Mouse (Mus musculus): ENCODE results near the gene Prkag1. TPM values are rescaled to one million over a fixed set of nuclear protein-coding genes. Genes with fewer than 3 reads are reported as not detected.
"Not testable (repeated sequence)": the region's sequence is repeated elsewhere in the genome, so short reads cannot be mapped to it uniquely, and the experiment has no call there.

The Prkag1 gene
- polyA plus RNA-seq, 1 experiment, result not detected

GRCm38 (mm10) chr15:98812741-98813424 lies 18.4 kb downstream of the Prkag1 start:
- no peak for TF ChIP-seq POLR2A (IDR thresholded peaks at IDR 0.05; ENCODE audit: insufficient read depth, low read depth, low read length)
- no peak for TF ChIP-seq CTCF (IDR thresholded peaks at IDR 0.05; ENCODE audit: insufficient read depth, low read depth, low read length)
- Histone ChIP-seq H3K4me3 (ENCODE audit: insufficient read depth, low read depth, low read length) (no peak overlapping the region), H3K27ac (ENCODE audit: insufficient read depth, low read depth, low read length) (peak overlapping the region; percentile 13), H3K4me1 (ENCODE audit: control insufficient read depth, insufficient read depth, low read length) (peaks cover 31% of the 10 kb centered on the region)
- 63% methylated on average over 20 of the region's 20 CpGs for WGBS

- H3K4me3 ChIP-seq (ENCODE audit: insufficient read depth, low read depth, low read length), result not testable (repeated sequence)
- H3K27ac ChIP-seq (ENCODE audit: insufficient read depth, low read depth, low read length), result peak overlapping the region; percentile 100
- 73% methylated on average over 6 of the region's 6 CpGs for WGBS
- H3K4me1 ChIP-seq (ENCODE audit: control insufficient read depth, insufficient read depth, low read length), result peaks cover 42% of the 10 kb centered on the region
Measured at GRCm38 (mm10) chr15:98810212-98810611, 21.1 kb downstream of the Prkag1 start.

- Histone ChIP-seq H3K4me3 (ENCODE audit: insufficient read depth, low read depth, low read length) (peak within 1 kb of the TSS; percentile 79), H3K27ac (ENCODE audit: insufficient read depth, low read depth, low read length) (peak within 1 kb of the TSS; percentile 100), H3K4me1 (ENCODE audit: control insufficient read depth, insufficient read depth, low read length) (peaks cover 47% of the 10 kb centered on the region)
- 38% methylated on average over 3 of the region's 3 CpGs for WGBS
- TF ChIP-seq POLR2A (IDR thresholded peaks at IDR 0.05; ENCODE audit: insufficient read depth, low read depth, low read length), result no peak
- no peak for TF ChIP-seq CTCF (IDR thresholded peaks at IDR 0.05; ENCODE audit: insufficient read depth, low read depth, low read length)
Measured at GRCm38 (mm10) chr15:98809390-98809789, 21.9 kb downstream of the Prkag1 start, which contains the start of gene Ddn. TSS of gene Ddn (minus strand) at chr15:98809490.

GRCm38 (mm10) chr15:98808651-98809134 lies 22.6 kb downstream of the Prkag1 start:
- 2% methylated on average over 6 of the region's 6 CpGs for WGBS
- peak overlapping the region; percentile 100 for H3K27ac ChIP-seq (ENCODE audit: insufficient read depth, low read depth, low read length)

GRCm38 (mm10) chr15:98807895-98808650 lies 23.2 kb downstream of the Prkag1 start:
- under 1% methylated on average over 34 of the region's 34 CpGs for WGBS
- Histone ChIP-seq H3K4me3 (ENCODE audit: insufficient read depth, low read depth, low read length) (peak overlapping the region; percentile 79), H3K27ac (ENCODE audit: insufficient read depth, low read depth, low read length) (peak overlapping the region; percentile 100), H3K4me1 (ENCODE audit: control insufficient read depth, insufficient read depth, low read length) (peaks cover 48% of the 10 kb centered on the region)
- TF ChIP-seq POLR2A (IDR thresholded peaks at IDR 0.05; ENCODE audit: insufficient read depth, low read depth, low read length), result peak; percentile 13; the same call in 1 of the 2 replicates
- no peak for TF ChIP-seq CTCF (IDR thresholded peaks at IDR 0.05; ENCODE audit: insufficient read depth, low read depth, low read length)

More at GRCm38 (mm10) chr15:98808651-98809134, 22.6 kb downstream of the Prkag1 start:
- H3K4me3 ChIP-seq (ENCODE audit: insufficient read depth, low read depth, low read length), result peak overlapping the region; percentile 79
- TF ChIP-seq CTCF (IDR thresholded peaks at IDR 0.05; ENCODE audit: insufficient read depth, low read depth, low read length) (no peak), POLR2A (IDR thresholded peaks at IDR 0.05; ENCODE audit: insufficient read depth, low read depth, low read length) (no peak)
- H3K4me1 ChIP-seq (ENCODE audit: control insufficient read depth, insufficient read depth, low read length), result peaks cover 49% of the 10 kb centered on the region

GRCm38 (mm10) chr15:98806809-98807770 lies 24.2 kb downstream of the Prkag1 start:
- H3K4me1 ChIP-seq (ENCODE audit: control insufficient read depth, insufficient read depth, low read length), result peaks cover 48% of the 10 kb centered on the region
- 4% methylated on average over 58 of the region's 58 CpGs for WGBS
- peak overlapping the region; percentile 79 for H3K4me3 ChIP-seq (ENCODE audit: insufficient read depth, low read depth, low read length)
- H3K27ac ChIP-seq (ENCODE audit: insufficient read depth, low read depth, low read length), result peak overlapping the region; percentile 76
- TF ChIP-seq CTCF (IDR thresholded peaks at IDR 0.05; ENCODE audit: insufficient read depth, low read depth, low read length) (no peak), POLR2A (IDR thresholded peaks at IDR 0.05; ENCODE audit: insufficient read depth, low read depth, low read length) (0 out of 2 replicates have a peak, but pooled peaks have one; percentile 11)

- H3K27ac ChIP-seq (ENCODE audit: insufficient read depth, low read depth, low read length), result peak overlapping the region; percentile 76
- peaks cover 51% of the 10 kb centered on the region for H3K4me1 ChIP-seq (ENCODE audit: control insufficient read depth, insufficient read depth, low read length)
- TF ChIP-seq CTCF (IDR thresholded peaks at IDR 0.05; ENCODE audit: insufficient read depth, low read depth, low read length), result no peak
- TF ChIP-seq POLR2A (IDR thresholded peaks at IDR 0.05; ENCODE audit: insufficient read depth, low read depth, low read length), result no peak; the same call in 1 of the 2 replicates
- peak overlapping the region; percentile 79 for H3K4me3 ChIP-seq (ENCODE audit: insufficient read depth, low read depth, low read length)
- 21% methylated on average over 30 of the region's 30 CpGs for WGBS
Measured at GRCm38 (mm10) chr15:98806071-98806808, 25.1 kb downstream of the Prkag1 start.

Data from olfactory bulb, adult 2 months (tissue).